Mouse (Mus musculus): ENCODE data around the gene Pum1.

GRCm38 (mm10) chr4:130663810-130664401 is 785 bp downstream of the Pum1 start:
- no peak for TF ChIP-seq CTCF (IDR thresholded peaks at IDR 0.05; ENCODE audit: low read depth, low read length)
- no peak for TF ChIP-seq GATA2 (IDR thresholded peaks at IDR 0.05; ENCODE audit: borderline replicate concordance, low read depth, low read length)
- TF ChIP-seq GATA1 (IDR thresholded peaks at IDR 0.05; ENCODE audit: borderline replicate concordance, low read length) = no peak
- no peak for TF ChIP-seq POLR2AphosphoS5 (IDR thresholded peaks at IDR 0.05; ENCODE audit: insufficient replicate concordance, low read depth, low read length)

All from G1E (cell line).